Mouse (Mus musculus): Measurements from ENCODE around the gene Arl4d. TPM values are rescaled to one million over a fixed set of nuclear protein-coding genes. Genes with fewer than 3 reads are reported as not detected.

Gene Arl4d
- polyA plus RNA-seq, 1 experiment from 2014 or later = 14.2 TPM

- H3K9me3 ChIP-seq (ENCODE audit: control insufficient read depth, low read length) = no peaks in the 10 kb centered on the region
- DNase-seq (ENCODE audit: low spot score) = no peak
- 0 out of 2 replicates have a peak overlapping the region, but pooled peaks have one; percentile 17 for H3K27ac ChIP-seq (ENCODE audit: low read depth, low read length)
- H3K4me3 ChIP-seq (ENCODE audit: low read depth, low read length) = peak overlapping the region; percentile 2; the same call in 1 of the 2 replicates
- WGBS = 77% methylated on average over 14 of the region's 14 CpGs
- H3K36me3 ChIP-seq (ENCODE audit: control insufficient read depth, insufficient read depth, low read length) = no peaks in the 10 kb centered on the region
- H3K4me2 ChIP-seq (replicated peaks; ENCODE audit: low read depth, low read length) = peak overlapping the region; percentile 14; the same call in 1 of the 2 replicates
- 0 out of 2 replicates have a peak, but pooled peaks cover 2% of the 10 kb centered on the region for H3K4me1 ChIP-seq (replicated peaks; ENCODE audit: control insufficient read depth, insufficient read depth, low read length)
- ATAC-seq (ENCODE audit: low FRiP score) = no peak
- 0 out of 2 replicates have a peak overlapping the region, but pooled peaks have one; percentile 3 for H3K9ac ChIP-seq (ENCODE audit: low read depth, low read length)
- H3K27me3 ChIP-seq (ENCODE audit: control insufficient read depth, insufficient read depth, low read length) = peaks cover 4% of the 10 kb centered on the region; the same call in 1 of the 2 replicates
These were observed 2.7 kb downstream of the Arl4d start for GRCm38 (mm10) chr11:101667871-101668532.

- H3K36me3 ChIP-seq (ENCODE audit: control insufficient read depth, insufficient read depth, low read length) = no peaks in the 10 kb centered on the region
- DNase-seq (ENCODE audit: low spot score) (no peak), ATAC-seq (ENCODE audit: low FRiP score) (no peak)
- peaks cover 4% of the 10 kb centered on the region; the same call in 1 of the 2 replicates for H3K27me3 ChIP-seq (ENCODE audit: control insufficient read depth, insufficient read depth, low read length)
- peak overlapping the region; percentile 14; the same call in 1 of the 2 replicates for H3K4me2 ChIP-seq (replicated peaks; ENCODE audit: low read depth, low read length)
- 0 out of 2 replicates have a peak, but pooled peaks cover 2% of the 10 kb centered on the region for H3K4me1 ChIP-seq (replicated peaks; ENCODE audit: control insufficient read depth, insufficient read depth, low read length)
- H3K9me3 ChIP-seq (ENCODE audit: control insufficient read depth, low read length) = no peaks in the 10 kb centered on the region
- no peak overlapping the region for H3K4me3 ChIP-seq (ENCODE audit: low read depth, low read length)
- 45% methylated on average over 12 of the region's 13 CpGs for whole genome bisulfite sequencing
- 0 out of 2 replicates have a peak overlapping the region, but pooled peaks have one; percentile 17 for H3K27ac ChIP-seq (ENCODE audit: low read depth, low read length)
- H3K9ac ChIP-seq (ENCODE audit: low read depth, low read length) = 0 out of 2 replicates have a peak overlapping the region, but pooled peaks have one; percentile 7
These were observed 3.4 kb downstream of the Arl4d start for GRCm38 (mm10) chr11:101668546-101669261.

- no peak overlapping the region for H3K27ac ChIP-seq (ENCODE audit: low read depth, low read length)
- H3K36me3 ChIP-seq (ENCODE audit: control insufficient read depth, insufficient read depth, low read length) = no peaks in the 10 kb centered on the region
- WGBS = 93% methylated on average over 1 of the region's 1 CpGs
- H3K27me3 ChIP-seq (ENCODE audit: control insufficient read depth, insufficient read depth, low read length) = peaks cover 4% of the 10 kb centered on the region; the same call in 1 of the 2 replicates
- DNase-seq (ENCODE audit: low spot score) (no peak), ATAC-seq (ENCODE audit: low FRiP score) (no peak)
- H3K9ac ChIP-seq (ENCODE audit: low read depth, low read length) = no peak overlapping the region
- 0 out of 2 replicates have a peak, but pooled peaks cover 2% of the 10 kb centered on the region for H3K4me1 ChIP-seq (replicated peaks; ENCODE audit: control insufficient read depth, insufficient read depth, low read length)
- H3K9me3 ChIP-seq (ENCODE audit: control insufficient read depth, low read length) = no peaks in the 10 kb centered on the region
- no peak overlapping the region for H3K4me3 ChIP-seq (ENCODE audit: low read depth, low read length)
- no peak overlapping the region for H3K4me2 ChIP-seq (replicated peaks; ENCODE audit: low read depth, low read length)
These were observed 5.0 kb downstream of the Arl4d start for GRCm38 (mm10) chr11:101670334-101670733.

GRCm38 (mm10) chr11:101671255-101671654 is 5.9 kb downstream of the Arl4d start:
- no peak for ATAC-seq (ENCODE audit: low FRiP score)
- no peaks in the 10 kb centered on the region for H3K36me3 ChIP-seq (ENCODE audit: control insufficient read depth, insufficient read depth, low read length)
- WGBS = 90% methylated on average over 4 of the region's 4 CpGs
- no peaks in the 10 kb centered on the region for H3K9me3 ChIP-seq (ENCODE audit: control insufficient read depth, low read length)
- 0 out of 2 replicates have a peak, but pooled peaks cover 2% of the 10 kb centered on the region for H3K4me1 ChIP-seq (replicated peaks; ENCODE audit: control insufficient read depth, insufficient read depth, low read length)
- H3K27ac ChIP-seq (ENCODE audit: low read depth, low read length) = no peak overlapping the region
- no peak for DNase-seq (ENCODE audit: low spot score)
- H3K4me3 ChIP-seq (ENCODE audit: low read depth, low read length) = no peak overlapping the region
- H3K27me3 ChIP-seq (ENCODE audit: control insufficient read depth, insufficient read depth, low read length) = peaks cover 4% of the 10 kb centered on the region; the same call in 1 of the 2 replicates
- H3K9ac ChIP-seq (ENCODE audit: low read depth, low read length) = no peak overlapping the region
- H3K4me2 ChIP-seq (replicated peaks; ENCODE audit: low read depth, low read length) = no peak overlapping the region

GRCm38 (mm10) chr11:101673010-101673642 is 7.8 kb downstream of the Arl4d start:
- no peak for ATAC-seq (ENCODE audit: low FRiP score)
- no peaks in the 10 kb centered on the region for H3K27me3 ChIP-seq (ENCODE audit: control insufficient read depth, insufficient read depth, low read length)
- no peaks in the 10 kb centered on the region for H3K9me3 ChIP-seq (ENCODE audit: control insufficient read depth, low read length)
- no peak for DNase-seq (ENCODE audit: low spot score)
- H3K4me3 ChIP-seq (ENCODE audit: low read depth, low read length) = no peak overlapping the region
- H3K36me3 ChIP-seq (ENCODE audit: control insufficient read depth, insufficient read depth, low read length) = no peaks in the 10 kb centered on the region
- WGBS = 47% methylated on average over 16 of the region's 16 CpGs
- H3K4me1 ChIP-seq (replicated peaks; ENCODE audit: control insufficient read depth, insufficient read depth, low read length) = no peaks in the 10 kb centered on the region
- H3K9ac ChIP-seq (ENCODE audit: low read depth, low read length) = no peak overlapping the region
- H3K4me2 ChIP-seq (replicated peaks; ENCODE audit: low read depth, low read length) = no peak overlapping the region
- H3K27ac ChIP-seq (ENCODE audit: low read depth, low read length) = no peak overlapping the region

- Histone ChIP-seq H3K4me3 (ENCODE audit: low read depth, low read length) (no peak overlapping the region), H3K27me3 (ENCODE audit: control insufficient read depth, insufficient read depth, low read length) (no peaks in the 10 kb centered on the region), H3K4me2 (replicated peaks; ENCODE audit: low read depth, low read length) (no peak overlapping the region), H3K9ac (ENCODE audit: low read depth, low read length) (no peak overlapping the region), H3K36me3 (ENCODE audit: control insufficient read depth, insufficient read depth, low read length) (no peaks in the 10 kb centered on the region), H3K4me1 (replicated peaks; ENCODE audit: control insufficient read depth, insufficient read depth, low read length) (no peaks in the 10 kb centered on the region), H3K27ac (ENCODE audit: low read depth, low read length) (no peak overlapping the region), H3K9me3 (ENCODE audit: control insufficient read depth, low read length) (no peaks in the 10 kb centered on the region)
- ATAC-seq (ENCODE audit: low FRiP score) (no peak), DNase-seq (ENCODE audit: low spot score) (no peak)
- 80% methylated on average over 5 of the region's 5 CpGs for WGBS
These were observed 8.8 kb downstream of the Arl4d start for GRCm38 (mm10) chr11:101674106-101674505.

- ATAC-seq (ENCODE audit: low FRiP score) (no peak), DNase-seq (ENCODE audit: low spot score) (no peak)
- Histone ChIP-seq H3K36me3 (ENCODE audit: control insufficient read depth, insufficient read depth, low read length) (no peaks in the 10 kb centered on the region), H3K27me3 (ENCODE audit: control insufficient read depth, insufficient read depth, low read length) (no peaks in the 10 kb centered on the region), H3K9ac (ENCODE audit: low read depth, low read length) (no peak overlapping the region), H3K4me3 (ENCODE audit: low read depth, low read length) (no peak overlapping the region), H3K4me1 (replicated peaks; ENCODE audit: control insufficient read depth, insufficient read depth, low read length) (no peaks in the 10 kb centered on the region), H3K27ac (ENCODE audit: low read depth, low read length) (no peak overlapping the region), H3K9me3 (ENCODE audit: control insufficient read depth, low read length) (no peaks in the 10 kb centered on the region), H3K4me2 (replicated peaks; ENCODE audit: low read depth, low read length) (no peak overlapping the region)
- 94% methylated on average over 4 of the region's 4 CpGs for WGBS
These were observed 10.0 kb downstream of the Arl4d start for GRCm38 (mm10) chr11:101675349-101675748.

- Histone ChIP-seq H3K9me3 (ENCODE audit: control insufficient read depth, low read length) (no peaks in the 10 kb centered on the region), H3K4me2 (replicated peaks; ENCODE audit: low read depth, low read length) (no peak overlapping the region), H3K4me3 (ENCODE audit: low read depth, low read length) (no peak overlapping the region), H3K27me3 (ENCODE audit: control insufficient read depth, insufficient read depth, low read length) (no peaks in the 10 kb centered on the region), H3K27ac (ENCODE audit: low read depth, low read length) (no peak overlapping the region), H3K4me1 (replicated peaks; ENCODE audit: control insufficient read depth, insufficient read depth, low read length) (no peaks in the 10 kb centered on the region; the same call in 1 of the 2 replicates), H3K9ac (ENCODE audit: low read depth, low read length) (no peak overlapping the region), H3K36me3 (ENCODE audit: control insufficient read depth, insufficient read depth, low read length) (no peaks in the 10 kb centered on the region)
- ATAC-seq (ENCODE audit: low FRiP score) (no peak), DNase-seq (ENCODE audit: low spot score) (no peak)
- WGBS = 80% methylated on average over 12 of the region's 12 CpGs
These were observed 12.3 kb downstream of the Arl4d start for GRCm38 (mm10) chr11:101677655-101678054.
